Mouse (Mus musculus) kidney, adult 2 months (tissue): ENCODE data around the gene Slc47a2.

Experiments
- CTCF ChIP-seq: fragments of 200-500 bp; conservative IDR thresholded peaks from 2 replicates; pipeline ENCODE4 v1.5.1; 2011; ENCODE audit warnings: low read depth, mild to moderate bottlenecking, control low read depth, low read length, moderate library complexity, mixed read lengths; ENCODE audit not compliant: insufficient read depth, insufficient read length
- POLR2A ChIP-seq: fragments of 200-500 bp; IDR thresholded peaks from one replicate; pipeline ENCODE4 v1.6.1; 2011; ENCODE audit warnings: low read depth, low read length, control low read depth

DNA sequence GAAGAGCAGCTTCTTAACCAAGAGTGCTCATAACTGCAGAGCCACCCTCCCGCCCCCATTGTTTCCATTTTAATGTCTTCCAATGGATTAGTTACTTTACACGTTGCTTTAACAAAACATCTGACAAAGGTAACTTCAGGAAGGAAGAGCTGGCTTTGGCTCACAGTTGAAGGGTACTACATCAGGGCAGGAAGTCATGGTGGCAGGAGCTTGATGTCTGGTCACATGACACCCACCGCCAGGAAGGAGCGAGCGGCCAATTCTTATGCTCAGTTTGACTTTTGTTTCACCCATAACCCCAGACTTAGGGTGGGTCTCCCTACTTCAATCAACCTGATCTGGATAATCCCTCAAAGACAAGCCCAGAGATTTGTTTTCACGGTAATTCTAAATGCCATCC, 83.6 kb downstream of the Slc47a2 start:
- TF ChIP-seq CTCF (no peak), POLR2A (no peak)
